Mouse (Mus musculus) hindbrain, postnatal 0 days (tissue): ENCODE measurements at regions not wholly inside any gene's neighbourhood (a gene's known extent, or its start where the extent isn't known, plus 50 kb on each side); places are given as distances from the start of the nearest gene placed in this dataset.

Source experiments
- ATAC-seq: fragments of 200-750 bp; cut with Nextera tagmentation; 2 replicates; pipeline ENCODE4 v1.8.0; 2017; ENCODE audit warnings: mild to moderate bottlenecking, moderate TSS enrichment, moderate library complexity
- DNase-seq: peaks from one replicate; pipeline ENCODE4 v3.0.0-alpha.2; 2015; ENCODE audit warnings: low spot score
- H3K27ac ChIP-seq: fragments of 300-500 bp; sonication (generic); 2 replicates; pipeline ENCODE4 v1.5.1; 2014; ENCODE audit warnings: mild to moderate bottlenecking
- H3K27me3 ChIP-seq: fragments of 300-500 bp; sonication (generic); 2 replicates; pipeline ENCODE4 v1.6.1; 2014; ENCODE audit warnings: low read length, mixed read lengths; ENCODE audit not compliant: insufficient read depth
- H3K36me3 ChIP-seq: fragments of 300-500 bp; sonication (generic); 2 replicates; pipeline ENCODE4 v1.6.1; 2014; ENCODE audit warnings: low read length, mixed read lengths; ENCODE audit not compliant: insufficient read depth
- H3K4me1 ChIP-seq: fragments of 300-500 bp; sonication (generic); 2 replicates; pipeline ENCODE4 v1.6.1; 2014; ENCODE audit warnings: antibody characterized with exemption, low read length, mixed read lengths; ENCODE audit not compliant: insufficient read depth
- H3K4me2 ChIP-seq: fragments of 300-500 bp; sonication (generic); 2 replicates; pipeline ENCODE4 v1.6.1; 2014; ENCODE audit warnings: low read depth, mild to moderate bottlenecking, low read length, moderate library complexity, mixed read lengths
- H3K4me3 ChIP-seq: fragments of 300-500 bp; sonication (generic); 2 replicates; pipeline ENCODE4 v1.5.1; 2014; ENCODE audit warnings: low read length
- H3K9ac ChIP-seq: fragments of 300-500 bp; sonication (generic); replicated peaks from 2 replicates; pipeline ENCODE4 v1.6.1; 2014; ENCODE audit warnings: mild to moderate bottlenecking, low read length, moderate library complexity, mixed read lengths
- H3K9me3 ChIP-seq: fragments of 300-500 bp; sonication (generic); 2 replicates; pipeline ENCODE4 v1.6.1; 2016; ENCODE audit warnings: low read length, mixed read lengths
- CTCF ChIP-seq: IDR thresholded peaks from 2 replicates; pipeline ENCODE4 v1.5.1; 2016; ENCODE audit warnings: antibody characterized with exemption, control low read depth, low read depth
- WGBS: fragments of 180-500 bp; shearing (Covaris S2); extraction: QIAGEN DNeasy Blood & Tissue Kit; methylation state at CpG from one replicate; pipeline ENCODE4 v1.1.7; 2014; 5-methylcytosine and 5-hydroxymethylcytosine counted together

DNA sequence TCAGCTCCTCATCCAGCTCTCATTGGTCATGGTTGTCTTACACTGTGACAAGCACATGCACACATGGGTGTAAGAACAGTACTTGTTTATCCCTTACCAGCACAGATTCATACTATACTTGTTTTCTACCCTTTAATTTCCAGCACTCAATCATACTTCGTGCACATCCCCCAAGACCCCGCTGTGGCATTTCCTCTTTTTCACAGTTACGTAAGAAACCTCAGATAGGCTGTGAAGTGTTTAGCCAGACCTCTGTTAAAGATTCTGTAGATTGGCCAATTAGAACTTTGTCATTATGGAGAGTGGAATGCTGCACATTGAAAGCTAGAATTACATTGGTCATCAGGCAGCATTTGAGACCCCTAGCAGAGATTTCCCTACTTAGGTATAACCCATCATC is 305.9 kb upstream of the Kdm8 start:
- Histone ChIP-seq H3K4me2 (no peak overlapping the region), H3K9me3 (no peaks in the 10 kb centered on the region), H3K4me1 (no peaks in the 10 kb centered on the region), H3K36me3 (no peaks in the 10 kb centered on the region), H3K9ac (no peak overlapping the region), H3K27me3 (no peaks in the 10 kb centered on the region), H3K27ac (no peak overlapping the region), H3K4me3 (no peak overlapping the region)
- DNase-seq: no peak
- no peak for TF ChIP-seq CTCF
- no peak for ATAC-seq
- WGBS: 85% methylated on average over 3 of the region's 3 CpGs

DNA sequence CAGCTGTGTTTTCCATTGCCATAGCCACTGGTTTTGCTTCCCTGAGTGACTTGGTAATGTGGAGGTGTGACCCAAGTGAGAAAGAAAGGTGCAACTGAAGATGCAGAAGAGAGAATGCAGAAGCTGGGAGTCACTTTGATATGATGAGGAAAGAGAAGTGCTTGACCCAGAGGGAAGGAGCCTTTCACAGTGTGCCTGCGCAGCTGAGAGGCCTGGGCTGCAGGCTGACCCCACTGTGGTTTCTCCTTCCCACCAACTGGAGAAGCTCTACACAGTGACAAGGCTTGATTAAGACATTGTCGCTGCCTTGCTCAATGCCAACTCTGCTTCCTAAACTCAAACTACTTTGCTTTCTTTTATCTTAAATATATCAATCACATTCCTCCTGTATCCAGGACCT is 305.3 kb upstream of the Kdm8 start:
- H3K4me2 ChIP-seq: no peak overlapping the region
- no peaks in the 10 kb centered on the region for H3K36me3 ChIP-seq
- H3K9ac ChIP-seq: no peak overlapping the region
- H3K27ac ChIP-seq: no peak overlapping the region
- H3K4me1 ChIP-seq: no peaks in the 10 kb centered on the region
- no peaks in the 10 kb centered on the region for H3K27me3 ChIP-seq
- DNase-seq (no peak), ATAC-seq (no peak)
- TF ChIP-seq CTCF: no peak
- WGBS: 88% methylated on average over 2 of the region's 2 CpGs
- H3K4me3 ChIP-seq: no peak overlapping the region
- no peaks in the 10 kb centered on the region for H3K9me3 ChIP-seq

DNA sequence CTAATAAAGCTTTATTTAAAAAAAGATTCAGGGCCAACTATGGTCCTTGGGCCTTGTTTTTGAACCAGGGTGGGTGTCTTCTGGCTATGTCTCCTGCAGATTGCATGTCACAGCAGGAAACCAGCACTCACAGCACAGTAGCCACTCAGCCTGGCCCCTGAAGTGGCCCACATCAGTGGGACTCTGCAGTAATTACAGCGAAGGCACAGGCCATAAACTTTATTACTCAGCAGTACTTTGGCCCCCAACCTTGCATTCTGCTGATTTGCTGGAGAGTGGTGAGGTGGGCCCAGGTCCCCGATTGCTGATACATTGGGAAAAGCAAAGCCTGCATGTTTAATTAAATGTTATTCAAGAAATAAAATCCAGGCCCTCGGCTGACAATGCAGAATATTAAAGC is 303.6 kb upstream of the Kdm8 start:
- 62% methylated on average over 3 of the region's 3 CpGs for WGBS
- no peaks in the 10 kb centered on the region for H3K9me3 ChIP-seq
- no peak overlapping the region for H3K4me3 ChIP-seq
- no peak for DNase-seq
- H3K4me1 ChIP-seq: no peaks in the 10 kb centered on the region
- H3K36me3 ChIP-seq: no peaks in the 10 kb centered on the region
- H3K27me3 ChIP-seq: no peaks in the 10 kb centered on the region
- no peak overlapping the region for H3K9ac ChIP-seq
- H3K4me2 ChIP-seq: no peak overlapping the region
- ATAC-seq: no peak
- no peak overlapping the region for H3K27ac ChIP-seq
- TF ChIP-seq CTCF: no peak

DNA sequence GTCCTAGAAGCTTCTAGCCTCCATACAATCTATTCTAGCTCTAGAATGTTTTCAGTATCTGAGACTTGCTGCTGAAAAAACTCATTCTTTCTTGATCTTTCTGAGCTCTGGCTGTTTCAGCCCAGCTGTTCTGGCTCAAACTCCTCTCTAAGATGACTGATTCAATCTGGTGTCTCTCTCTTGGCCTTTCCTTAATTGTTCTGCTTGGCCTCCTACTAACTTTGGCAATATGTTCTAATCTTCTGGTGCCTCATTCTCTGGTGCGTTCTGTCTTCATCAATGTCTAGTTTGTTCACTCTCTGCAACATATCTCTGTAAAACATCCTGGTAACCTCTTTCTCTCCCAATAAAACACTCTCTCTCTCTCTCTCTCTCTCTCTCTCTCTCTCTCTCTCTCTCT is 302.6 kb upstream of the Kdm8 start:
- no peaks in the 10 kb centered on the region for H3K9me3 ChIP-seq
- ATAC-seq (no peak), DNase-seq (no peak)
- no peaks in the 10 kb centered on the region for H3K36me3 ChIP-seq
- no peak overlapping the region for H3K27ac ChIP-seq
- H3K27me3 ChIP-seq: no peaks in the 10 kb centered on the region
- H3K4me2 ChIP-seq: no peak overlapping the region
- no peaks in the 10 kb centered on the region for H3K4me1 ChIP-seq
- TF ChIP-seq CTCF: no peak
- 66% methylated on average over 1 of the region's 1 CpGs for WGBS
- H3K4me3 ChIP-seq: no peak overlapping the region
- no peak overlapping the region for H3K9ac ChIP-seq

DNA sequence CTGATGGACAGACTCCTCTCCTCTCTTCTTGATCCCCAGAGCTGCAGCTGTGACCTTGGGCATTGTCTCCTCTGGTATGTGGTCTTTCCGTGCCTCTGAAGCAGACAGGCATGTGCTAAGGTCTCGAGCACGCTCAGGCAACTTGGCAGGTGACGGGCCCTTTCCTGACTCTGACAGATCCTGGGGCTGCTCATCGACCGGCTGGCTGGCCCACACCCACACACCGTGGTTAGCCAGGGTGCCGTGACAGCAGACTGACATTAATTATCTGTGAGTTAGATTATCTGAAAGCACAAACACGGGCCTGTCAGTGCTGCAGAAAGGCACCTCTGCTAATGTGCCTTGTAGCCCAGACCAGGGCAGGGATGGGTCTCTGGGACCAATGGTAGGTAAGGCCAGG is 298.5 kb upstream of the Kdm8 start:
- Histone ChIP-seq H3K9me3 (no peaks in the 10 kb centered on the region), H3K4me1 (no peaks in the 10 kb centered on the region), H3K4me2 (no peak overlapping the region), H3K27ac (no peak overlapping the region), H3K27me3 (no peaks in the 10 kb centered on the region), H3K36me3 (no peaks in the 10 kb centered on the region), H3K9ac (no peak overlapping the region), H3K4me3 (no peak overlapping the region)
- no peak for DNase-seq
- no peak for ATAC-seq
- no peak for TF ChIP-seq CTCF
- 49% methylated on average over 9 of the region's 9 CpGs for WGBS

DNA sequence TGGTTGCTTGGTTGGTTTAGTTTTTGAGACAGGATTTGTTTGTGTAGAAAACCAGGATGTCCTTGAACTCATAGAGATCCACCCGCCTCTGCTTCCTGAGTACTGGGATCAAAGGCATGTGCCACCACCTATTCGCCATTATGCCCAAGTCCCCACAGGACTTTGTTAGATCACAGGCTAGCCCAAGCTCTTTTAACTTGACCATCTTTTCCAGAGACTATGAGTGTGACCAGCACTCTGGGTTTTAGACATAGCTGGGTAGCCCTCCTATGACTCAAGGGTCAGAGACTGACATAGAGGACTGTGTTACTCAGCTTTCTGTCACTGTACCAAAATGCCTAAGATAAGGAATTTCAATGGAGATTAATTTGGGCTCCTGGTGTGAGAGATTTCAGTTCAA is 295.3 kb upstream of the Kdm8 start:
- TF ChIP-seq CTCF: no peak
- Histone ChIP-seq H3K36me3 (no peaks in the 10 kb centered on the region), H3K9ac (no peak overlapping the region), H3K27ac (no peak overlapping the region), H3K27me3 (no peaks in the 10 kb centered on the region), H3K4me2 (no peak overlapping the region), H3K4me1 (no peaks in the 10 kb centered on the region), H3K4me3 (no peak overlapping the region), H3K9me3 (no peaks in the 10 kb centered on the region)
- ATAC-seq (no peak), DNase-seq (no peak)
- 98% methylated on average over 2 of the region's 2 CpGs for WGBS

DNA sequence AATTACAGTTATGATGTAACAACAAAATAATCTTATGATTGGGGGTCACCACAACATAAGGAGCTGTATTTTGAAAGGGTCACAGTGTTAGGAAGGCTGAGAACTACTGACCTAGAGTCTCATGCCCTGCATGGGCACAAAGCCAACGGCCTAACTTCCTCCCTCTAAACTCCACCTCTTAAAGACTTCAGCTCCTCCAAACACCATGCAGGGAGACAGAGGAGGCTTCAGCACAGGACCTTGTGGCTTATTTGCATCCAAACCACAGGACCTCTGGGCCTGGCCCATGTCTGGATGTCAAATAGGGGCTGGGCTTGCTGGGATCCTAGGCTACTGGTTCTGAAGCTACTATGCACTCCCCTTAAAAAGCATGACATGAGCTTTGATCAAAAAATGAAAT is 294.7 kb upstream of the Kdm8 start:
- WGBS: 74% methylated on average over 1 of the region's 1 CpGs
- Histone ChIP-seq H3K27me3 (no peaks in the 10 kb centered on the region), H3K4me2 (no peak overlapping the region), H3K9me3 (no peaks in the 10 kb centered on the region), H3K36me3 (no peaks in the 10 kb centered on the region), H3K27ac (no peak overlapping the region), H3K4me1 (no peaks in the 10 kb centered on the region), H3K9ac (no peak overlapping the region), H3K4me3 (no peak overlapping the region)
- ATAC-seq (no peak), DNase-seq (no peak)
- no peak for TF ChIP-seq CTCF

DNA sequence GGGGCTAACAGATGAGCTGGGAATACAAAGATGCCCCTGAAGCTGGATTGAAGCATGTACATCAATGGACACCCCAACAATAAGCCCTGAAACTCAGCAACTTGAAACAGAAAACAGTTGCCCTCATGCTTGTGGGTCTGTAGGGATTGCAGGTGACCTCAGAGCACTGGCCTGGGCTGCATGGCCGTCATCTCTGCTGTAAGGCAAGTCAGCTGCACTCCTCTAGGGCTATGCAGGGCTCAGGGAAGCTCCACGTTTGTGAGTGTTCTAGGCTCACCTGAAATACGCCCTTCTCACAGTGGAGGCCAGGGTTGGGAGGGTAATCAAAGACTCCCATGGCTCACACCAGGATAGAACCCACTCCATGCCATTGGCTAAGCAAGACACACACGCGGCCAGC is 292.2 kb upstream of the Kdm8 start:
- Histone ChIP-seq H3K27ac (no peak overlapping the region), H3K4me1 (no peaks in the 10 kb centered on the region), H3K4me3 (no peak overlapping the region), H3K4me2 (no peak overlapping the region), H3K27me3 (no peaks in the 10 kb centered on the region), H3K9ac (no peak overlapping the region), H3K36me3 (no peaks in the 10 kb centered on the region), H3K9me3 (no peaks in the 10 kb centered on the region)
- ATAC-seq: no peak
- TF ChIP-seq CTCF: no peak
- DNase-seq: no peak
- WGBS: 87% methylated on average over 5 of the region's 5 CpGs
